Mouse (Mus musculus): ENCODE measurements around the gene Olfr644. TPM values are rescaled to one million over a fixed set of nuclear protein-coding genes. Genes with fewer than 3 reads are reported as not detected.

The Olfr644 gene
- not detected in 2 replicates for total RNA-seq (2017)

DNA sequence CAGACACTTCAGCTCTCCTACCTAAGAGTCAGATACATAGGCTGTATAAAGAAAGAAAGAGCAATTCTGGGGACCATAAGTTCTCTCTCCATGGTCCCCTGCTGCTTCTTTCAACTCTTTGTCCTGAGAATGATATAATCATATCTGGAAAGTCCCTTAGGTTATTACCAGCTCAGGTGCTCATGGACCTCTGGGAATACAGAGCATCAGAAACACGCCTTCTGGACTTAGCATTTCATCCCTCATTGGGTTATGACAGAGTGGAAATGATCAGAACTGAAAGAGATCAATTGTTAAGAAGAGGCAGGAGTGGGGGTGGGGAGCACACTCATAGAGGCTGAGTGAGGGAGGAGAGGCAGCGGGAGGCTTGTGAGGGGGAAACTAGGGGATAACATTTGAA, at the start of gene Olfr644:
Gene Olfr644, minus strand, starts transcription at position 101 of the 400 bp plus-strand sequence.
- no peak for ATAC-seq (replicated peaks; ENCODE audit: low read depth, poor library complexity, severe bottlenecking)

DNA sequence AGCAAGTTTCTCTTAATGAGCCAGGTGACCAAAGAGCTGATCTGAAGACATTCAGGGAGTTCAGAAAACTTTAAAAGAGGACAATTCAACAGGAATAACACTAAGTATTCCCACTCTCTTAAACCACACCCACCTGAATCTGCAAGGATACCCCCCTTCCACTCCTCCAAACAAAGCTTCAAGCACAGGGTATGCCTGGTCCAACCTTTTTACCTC, 33.0 kb upstream of the Olfr644 start, which contains the start of gene Olfr646:
Gene Olfr646, plus strand, starts transcription at position 117 of the 216 bp plus-strand sequence.
- ATAC-seq (replicated peaks; ENCODE audit: low read depth, poor library complexity, severe bottlenecking), result no peak

DNA sequence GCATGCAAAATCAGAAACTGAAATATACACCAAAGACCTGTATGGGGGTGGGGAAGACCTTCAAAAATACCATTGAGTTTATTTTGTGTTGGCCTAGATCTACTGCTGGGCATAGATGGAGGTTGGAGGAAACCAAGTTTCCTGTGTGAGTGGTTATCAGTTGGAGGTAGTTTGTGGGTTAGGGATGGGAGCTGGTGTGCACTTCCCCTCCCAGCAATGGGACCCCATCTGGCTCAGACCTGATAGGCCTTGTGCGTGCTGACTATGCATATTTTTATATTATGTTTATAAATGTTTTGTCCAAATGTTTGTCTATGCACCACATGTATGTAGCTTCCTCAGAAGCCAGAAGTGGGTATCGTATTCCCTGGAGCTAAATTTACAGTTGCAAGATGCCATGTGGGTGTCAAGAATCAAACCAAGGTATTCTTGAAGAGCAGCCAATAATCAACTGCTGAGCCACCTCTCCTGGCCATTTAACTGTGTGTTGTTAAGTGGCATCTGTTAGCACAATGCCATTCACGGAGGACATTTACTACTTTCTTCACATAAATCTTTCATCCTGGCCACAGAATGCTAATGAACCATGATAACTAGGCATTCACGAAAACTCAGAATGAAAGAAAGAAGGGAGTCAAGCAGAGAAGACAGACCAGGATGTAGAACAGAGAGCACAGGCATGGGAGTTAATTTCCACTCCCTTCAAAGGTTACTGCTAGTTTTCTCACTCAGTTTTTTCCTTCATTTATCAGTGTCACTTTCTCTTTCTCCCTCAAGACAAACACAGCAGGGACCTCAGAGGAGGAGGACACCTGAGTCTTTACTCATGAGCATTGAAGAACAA, 32.5 kb upstream of the Olfr644 start:
- ATAC-seq (replicated peaks; ENCODE audit: low read depth, poor library complexity, severe bottlenecking), result peak; percentile 100

DNA sequence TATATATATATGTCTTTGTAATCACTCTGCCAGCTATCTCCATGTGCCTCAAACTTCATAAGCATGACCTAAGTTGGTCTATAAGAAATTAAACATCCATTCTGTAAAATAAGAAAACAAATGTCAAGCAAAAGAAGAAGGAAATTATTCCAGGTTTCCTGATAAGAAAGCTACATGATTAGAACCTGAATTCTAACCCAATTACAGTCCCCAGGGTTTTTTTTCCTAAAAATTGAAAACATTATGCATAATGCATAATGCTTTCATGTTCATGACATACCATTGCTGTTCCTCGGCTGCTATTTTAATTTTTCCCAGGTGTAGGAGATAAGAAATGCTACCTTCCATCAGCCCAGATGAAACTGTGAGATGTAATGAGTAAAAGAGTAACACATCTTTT, 13.7 kb upstream of the Olfr644 start, which contains the start of gene Olfr645:
Gene Olfr645, minus strand, starts transcription at position 101 of the 400 bp plus-strand sequence.
- no peak for ATAC-seq (replicated peaks; ENCODE audit: low read depth, poor library complexity, severe bottlenecking)

GRCm38 (mm10) chr7:104061345-104061744, 10.3 kb downstream of the Olfr644 start, which contains the start of gene 4930516K23Rik:
Gene 4930516K23Rik, minus strand, starts transcription at chr7:104061445.
- no peak for ATAC-seq (replicated peaks; ENCODE audit: low read depth, poor library complexity, severe bottlenecking)

GRCm38 (mm10) chr7:104059215-104059614, 12.5 kb downstream of the Olfr644 start:
- ATAC-seq (replicated peaks; ENCODE audit: low read depth, poor library complexity, severe bottlenecking), result peak; percentile 82

DNA sequence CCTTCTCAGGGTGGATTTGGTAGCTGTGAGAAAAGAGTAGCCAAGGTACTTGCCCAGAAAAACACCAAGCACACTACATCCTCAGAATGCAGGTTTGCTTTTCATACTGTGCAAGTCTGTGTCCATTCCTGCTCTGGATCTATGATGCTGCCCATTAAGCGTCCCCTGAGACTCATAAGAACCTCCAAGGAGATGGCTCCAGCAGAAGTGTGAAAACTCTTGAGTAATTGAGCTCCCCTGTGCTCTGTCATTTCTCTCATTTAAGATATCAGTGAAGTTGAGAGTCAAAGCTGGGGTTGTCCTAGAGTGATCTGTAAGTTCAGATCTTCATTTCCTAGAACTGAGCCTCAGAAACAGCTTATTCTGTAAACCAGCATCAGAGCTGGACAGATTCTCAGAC, 19.1 kb downstream of the Olfr644 start, which contains the start of gene Olfr642:
Gene Olfr642, minus strand, starts transcription at position 101 of the 400 bp plus-strand sequence.
- ATAC-seq (replicated peaks; ENCODE audit: low read depth, poor library complexity, severe bottlenecking), result no peak

DNA sequence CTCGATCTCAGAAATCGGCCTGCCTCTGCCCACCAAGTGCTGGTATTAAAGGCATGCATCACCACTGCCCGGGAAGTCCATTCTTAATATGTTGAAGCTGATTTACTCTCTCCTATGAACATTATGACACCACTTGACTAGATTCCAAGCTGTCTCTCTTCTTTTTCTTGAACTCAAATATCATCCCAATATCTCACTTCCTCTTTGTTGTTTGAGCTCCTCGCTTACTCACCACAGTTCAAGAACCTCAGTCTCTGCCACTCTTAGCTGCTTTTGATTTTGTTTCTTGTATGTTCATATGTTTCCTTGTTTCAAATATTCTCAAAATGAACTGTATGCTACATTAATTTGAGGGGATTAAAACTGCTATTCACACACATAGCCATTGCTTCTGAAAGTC, 20.9 kb downstream of the Olfr644 start:
- ATAC-seq (replicated peaks; ENCODE audit: low read depth, poor library complexity, severe bottlenecking), result peak; percentile 68

DNA sequence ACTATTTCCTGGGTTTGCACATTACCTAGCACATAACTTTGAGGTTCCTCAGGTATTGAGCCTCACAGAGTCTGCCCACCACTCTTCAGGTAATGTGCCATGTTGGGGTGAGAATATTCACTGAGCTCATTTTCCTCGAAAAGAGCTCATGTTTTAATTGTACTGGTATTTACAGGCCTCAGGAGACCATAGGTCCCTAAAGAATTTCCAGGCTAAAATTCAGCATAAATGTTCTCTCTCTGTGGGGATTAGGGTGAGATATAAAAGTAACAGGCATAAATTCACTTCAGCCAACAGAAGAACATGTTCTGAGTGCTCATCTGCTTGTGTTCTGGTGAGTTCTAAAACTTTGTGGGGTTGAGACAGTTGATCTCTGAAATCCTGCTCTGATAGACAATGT, 36.5 kb downstream of the Olfr644 start, which contains the start of gene Olfr641:
Gene Olfr641, plus strand, starts transcription at position 301 of the 400 bp plus-strand sequence.
- no peak for ATAC-seq (replicated peaks; ENCODE audit: low read depth, poor library complexity, severe bottlenecking)

GRCm38 (mm10) chr7:104026978-104027377, 44.7 kb downstream of the Olfr644 start:
- ATAC-seq (replicated peaks; ENCODE audit: low read depth, poor library complexity, severe bottlenecking), result no peak

- no peak for ATAC-seq (replicated peaks; ENCODE audit: low read depth, poor library complexity, severe bottlenecking)
Observed at GRCm38 (mm10) chr7:104025473-104025872, 46.2 kb downstream of the Olfr644 start, which contains the start of gene Olfr640. Gene Olfr640, minus strand, starts transcription at chr7:104025573.

GRCm38 (mm10) chr7:104021651-104022050, 50.0 kb downstream of the Olfr644 start:
- ATAC-seq (replicated peaks; ENCODE audit: low read depth, poor library complexity, severe bottlenecking), result peak; percentile 72

- no peak for ATAC-seq (replicated peaks; ENCODE audit: low read depth, poor library complexity, severe bottlenecking)
Observed at GRCm38 (mm10) chr7:104018953-104019352, 52.7 kb downstream of the Olfr644 start.

DNA sequence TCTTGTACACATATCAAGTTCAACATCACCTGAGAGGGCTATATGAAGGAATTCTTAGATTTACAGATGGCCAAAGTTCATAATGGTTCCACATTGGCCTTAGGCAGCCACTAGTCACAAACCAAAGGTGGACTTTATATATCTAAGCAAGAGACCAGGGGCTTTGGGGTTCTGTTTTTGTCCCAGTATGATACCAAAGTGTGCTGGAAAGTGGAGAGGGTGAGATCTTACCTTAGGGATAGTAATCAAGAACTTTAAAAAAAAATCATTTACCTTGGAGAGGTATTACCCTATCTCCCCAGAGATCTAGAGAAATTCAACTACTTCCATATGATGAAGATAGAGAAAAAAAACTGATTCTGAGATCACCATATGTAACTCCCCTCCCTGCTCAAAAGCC, 54.5 kb downstream of the Olfr644 start, which contains the start of gene Olfr639:
Gene Olfr639, minus strand, starts transcription at position 101 of the 400 bp plus-strand sequence.
- ATAC-seq (replicated peaks; ENCODE audit: low read depth, poor library complexity, severe bottlenecking), result no peak

Other genes with a start within 250 kb of the Olfr644 start
- gene Hbb-bs, start 243.8 kb downstream of the Olfr644 start, total RNA-seq (2017), result 16.6 and 33.2 TPM in 2 replicates
- gene Hbb-bh2, start 231.3 kb downstream of the Olfr644 start, total RNA-seq (2017), result not detected in 2 replicates
- not detected in 2 replicates for gene Hbb-bh1, start 228.7 kb downstream of the Olfr644 start, total RNA-seq (2017)
- 2.9 TPM in 1 of 2 replicates, not detected in the other for gene Hbb-y, start 218.7 kb downstream of the Olfr644 start, total RNA-seq (2017)
- not detected in 2 replicates for gene Olfr66, start 185.6 kb downstream of the Olfr644 start, total RNA-seq (2017)
- not detected in 2 replicates for gene Olfr64, start 177.4 kb downstream of the Olfr644 start, total RNA-seq (2017)
- gene Olfr65, start 168.4 kb downstream of the Olfr644 start, total RNA-seq (2017), result not detected in 2 replicates
- gene Olfr631, start 143.0 kb downstream of the Olfr644 start, total RNA-seq (2017), result not detected in 2 replicates
- gene Olfr632, start 137.5 kb downstream of the Olfr644 start, total RNA-seq (2017), result not detected in 2 replicates
- not detected in 2 replicates for gene Olfr633, start 127.4 kb downstream of the Olfr644 start, total RNA-seq (2017)
- not detected in 2 replicates for gene Olfr635, start 100.7 kb downstream of the Olfr644 start, total RNA-seq (2017)
- not detected in 2 replicates for gene Olfr638, start 73.1 kb downstream of the Olfr644 start, total RNA-seq (2017)
- not detected in 2 replicates for gene Olfr639, start 54.6 kb downstream of the Olfr644 start, total RNA-seq (2017)
- not detected in 2 replicates for gene Olfr640, start 46.3 kb downstream of the Olfr644 start, total RNA-seq (2017)
- not detected in 2 replicates for gene Olfr641, start 36.4 kb downstream of the Olfr644 start, total RNA-seq (2017)
- gene Olfr642, start 19.2 kb downstream of the Olfr644 start, total RNA-seq (2017), result not detected in 2 replicates
- gene 4930516K23Rik, start 10.4 kb downstream of the Olfr644 start, total RNA-seq (2017), result not detected in 2 replicates
- not detected in 2 replicates for gene Olfr645, start 13.6 kb upstream of the Olfr644 start, total RNA-seq (2017)
- not detected in 2 replicates for gene Olfr646, start 33.0 kb upstream of the Olfr644 start, total RNA-seq (2017)
- gene Ubqln5, start 58.0 kb upstream of the Olfr644 start, total RNA-seq (2017), result not detected in 2 replicates
- not detected in 2 replicates for gene Olfr643, start 65.5 kb upstream of the Olfr644 start, total RNA-seq (2017)
- gene Ubqln3, start 71.4 kb upstream of the Olfr644 start, total RNA-seq (2017), result not detected in 2 replicates
- 0.05 TPM in 1 of 2 replicates, not detected in the other for gene Ubqlnl, start 78.7 kb upstream of the Olfr644 start, total RNA-seq (2017)
- not detected in 2 replicates for gene Olfm5, start 93.0 kb upstream of the Olfr644 start, total RNA-seq (2017)
- not detected in 2 replicates for gene Olfr648, start 111.5 kb upstream of the Olfr644 start, total RNA-seq (2017)
- gene Olfr649, start 124.1 kb upstream of the Olfr644 start, total RNA-seq (2017), result not detected in 2 replicates
- 3.0 and 3.2 TPM in 2 replicates for gene Trim6, start 146.9 kb upstream of the Olfr644 start, total RNA-seq (2017)
- 23.9 and 26.9 TPM in 2 replicates for gene Trim34a, start 172.6 kb upstream of the Olfr644 start, total RNA-seq (2017)
- gene Trim5, start 216.2 kb upstream of the Olfr644 start, total RNA-seq (2017), result 6.3 and 8.4 TPM in 2 replicates
- 62.4 and 67.9 TPM in 2 replicates for gene Trim12a, start 243.6 kb upstream of the Olfr644 start, total RNA-seq (2017)